Mouse (Mus musculus): ENCODE measurements around the gene Aloxe3.

DNA sequence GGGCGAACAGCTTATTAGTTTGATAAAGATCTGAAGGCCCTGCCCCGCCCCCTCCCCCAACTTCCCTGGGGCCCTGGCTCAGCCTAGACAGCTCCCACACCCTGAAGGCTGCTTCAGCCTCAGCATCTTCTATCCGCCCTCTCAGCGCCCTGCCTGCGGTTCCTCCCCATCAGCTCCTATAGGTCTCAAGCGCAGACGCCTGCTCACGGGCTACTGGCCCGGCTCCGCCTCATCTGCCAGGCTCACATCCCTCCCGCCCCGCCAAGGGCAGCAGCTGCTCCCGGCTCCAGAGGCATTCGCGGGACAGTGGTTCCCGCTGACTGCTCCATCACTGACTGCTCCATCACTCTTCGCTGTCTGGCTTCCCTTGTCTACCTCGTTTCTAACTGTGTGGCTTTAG, 31.1 kb downstream of the Aloxe3 start, which contains the start of gene Alox12b:
- TF ChIP-seq CTCF (IDR thresholded peaks at IDR 0.05; ENCODE audit: control insufficient read depth, insufficient read depth, insufficient read length) (no peak), CEBPB (IDR thresholded peaks at IDR 0.05; ENCODE audit: low read depth) (no peak), USF1 (IDR thresholded peaks at IDR 0.05; ENCODE audit: low read depth) (no peak), MYOG (IDR thresholded peaks at IDR 0.05; ENCODE audit: control insufficient read depth, extremely low read depth, insufficient read length) (no peak), MAX (IDR thresholded peaks at IDR 0.05) (no peak), MYOD1 (IDR thresholded peaks at IDR 0.05; ENCODE audit: control insufficient read depth, insufficient read length, low read depth) (no peak), FOSL1 (IDR thresholded peaks at IDR 0.05; ENCODE audit: insufficient read depth, low read length, poor library complexity, severe bottlenecking) (no peak)

Data from C2C12 (cell line).